Mouse (Mus musculus): ENCODE measurements at regions not wholly inside any gene's neighbourhood (a gene's known extent, or its start where the extent isn't known, plus 50 kb on each side); places are given as distances from the start of the nearest gene placed in this dataset.

GRCm38 (mm10) chr8:34689825-34690493, 578.4 kb upstream of the Gm10131 start:
- no peak for TF ChIP-seq CTCF (IDR thresholded peaks at IDR 0.05; ENCODE audit: control insufficient read depth, insufficient read depth, insufficient read length)
- TF ChIP-seq MYOD1 (IDR thresholded peaks at IDR 0.05; ENCODE audit: control insufficient read depth, insufficient read length, low read depth): no peak
- TF ChIP-seq USF1 (IDR thresholded peaks at IDR 0.05; ENCODE audit: low read depth): no peak
- TF ChIP-seq MYOG (IDR thresholded peaks at IDR 0.05; ENCODE audit: control insufficient read depth, extremely low read depth, insufficient read length): no peak
- TF ChIP-seq MAX (IDR thresholded peaks at IDR 0.05): no peak
- no peak for TF ChIP-seq CEBPB (IDR thresholded peaks at IDR 0.05; ENCODE audit: low read depth)

All from C2C12 (cell line).